Mouse (Mus musculus): Measurements from ENCODE around the gene Alg6. TPM values are rescaled to one million over a fixed set of nuclear protein-coding genes. Genes with fewer than 3 reads are reported as not detected.
A peak's percentile ranks its signal among the peaks of the same experiment; 100 is the strongest.

The Alg6 gene
- total RNA-seq (2014; rRNA removed; ENCODE audit: low replicate concordance) (12.4 and 54.3 TPM in 2 replicates), polyA plus RNA-seq (2015; fragmentation: Nextera tagmentation; extraction: Ambion mirVana) (6.3 and 6.5 TPM in 2 replicates)

GRCm38 (mm10) chr4:99714904-99715782 is at the start of gene Alg6:
Alg6 (plus strand) TSS chr4:99715664.
- WGBS: 2% methylated on average over 45 of the region's 46 CpGs

GRCm38 (mm10) chr4:99670203-99670851 is 45.1 kb upstream of the Alg6 start:
- ATAC-seq (ENCODE audit: insufficient read depth, low read depth) (no peak), DNase-seq (ENCODE audit: low spot score) (no peak)
- no peak overlapping the region for H3K4me3 ChIP-seq (ENCODE audit: low read depth, low read length)
- no peak overlapping the region for H3K27ac ChIP-seq (ENCODE audit: low read depth)
- H3K4me2 ChIP-seq (ENCODE audit: low read depth, low read length): no peak overlapping the region
- no peak for TF ChIP-seq EP300 (IDR thresholded peaks at IDR 0.05; ENCODE audit: low read depth)
- no peak for TF ChIP-seq CTCF (IDR thresholded peaks at IDR 0.05; ENCODE audit: low read depth)
- no peaks in the 10 kb centered on the region for H3K9me3 ChIP-seq (replicated peaks; ENCODE audit: control insufficient read depth, low read length)
- H3K9ac ChIP-seq (replicated peaks; ENCODE audit: low read depth, low read length): no peak overlapping the region
- H3K36me3 ChIP-seq (replicated peaks; ENCODE audit: control insufficient read depth, insufficient read depth, low read length): no peaks in the 10 kb centered on the region
- no peaks in the 10 kb centered on the region for H3K4me1 ChIP-seq (ENCODE audit: control insufficient read depth, insufficient read depth)
- 80% methylated on average over 7 of the region's 7 CpGs for WGBS
- peaks cover 9% of the 10 kb centered on the region; the same call in 1 of the 2 replicates for H3K27me3 ChIP-seq (ENCODE audit: control insufficient read depth, insufficient read depth, low read length)

More at GRCm38 (mm10) chr4:99714904-99715782, at the start of gene Alg6:
- TF ChIP-seq EP300 (IDR thresholded peaks at IDR 0.05; ENCODE audit: low read depth) (no peak), CTCF (IDR thresholded peaks at IDR 0.05; ENCODE audit: low read depth) (peak; percentile 39)
- Histone ChIP-seq H3K4me1 (ENCODE audit: control insufficient read depth, insufficient read depth) (peaks cover 8% of the 10 kb centered on the region), H3K4me3 (ENCODE audit: low read depth, low read length) (peak within 1 kb of the TSS; percentile 74), H3K27me3 (ENCODE audit: control insufficient read depth, insufficient read depth, low read length) (no peaks in the 10 kb centered on the region), H3K27ac (ENCODE audit: low read depth) (peak within 1 kb of the TSS; percentile 53), H3K9me3 (replicated peaks; ENCODE audit: control insufficient read depth, low read length) (no peaks in the 10 kb centered on the region), H3K36me3 (replicated peaks; ENCODE audit: control insufficient read depth, insufficient read depth, low read length) (peaks cover 5% of the 10 kb centered on the region), H3K4me2 (ENCODE audit: low read depth, low read length) (peak within 1 kb of the TSS; percentile 85), H3K9ac (replicated peaks; ENCODE audit: low read depth, low read length) (peak within 1 kb of the TSS; percentile 76)
- peak; percentile 94 for ATAC-seq (ENCODE audit: insufficient read depth, low read depth)
- peak; percentile 92 for DNase-seq (ENCODE audit: low spot score)

DNA sequence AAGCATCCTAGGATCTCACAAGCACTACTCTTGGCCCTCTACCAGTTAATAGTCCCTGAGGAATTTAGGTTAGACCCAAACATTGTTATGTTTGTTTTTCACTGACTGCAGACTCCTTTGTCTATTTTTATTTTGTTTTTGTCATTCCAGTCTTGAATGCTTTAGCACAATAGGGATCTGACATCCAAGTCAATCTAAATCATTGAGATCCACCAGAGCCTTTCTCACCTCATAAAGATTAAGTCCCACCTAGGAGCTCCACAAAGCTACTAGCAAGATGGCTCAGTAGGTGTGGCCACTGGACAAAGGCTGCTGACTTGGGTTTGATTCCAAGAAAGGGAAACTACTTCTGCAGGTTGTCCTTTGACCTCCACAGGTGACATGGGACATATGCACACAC is 40.3 kb upstream of the Alg6 start:
- H3K27me3 ChIP-seq (ENCODE audit: control insufficient read depth, insufficient read depth, low read length): no peaks in the 10 kb centered on the region
- H3K9me3 ChIP-seq (replicated peaks; ENCODE audit: control insufficient read depth, low read length): no peaks in the 10 kb centered on the region
- no peak for TF ChIP-seq CTCF (IDR thresholded peaks at IDR 0.05; ENCODE audit: low read depth)
- no peak for TF ChIP-seq EP300 (IDR thresholded peaks at IDR 0.05; ENCODE audit: low read depth)
- H3K4me1 ChIP-seq (ENCODE audit: control insufficient read depth, insufficient read depth): no peaks in the 10 kb centered on the region
- no peaks in the 10 kb centered on the region for H3K36me3 ChIP-seq (replicated peaks; ENCODE audit: control insufficient read depth, insufficient read depth, low read length)
- H3K9ac ChIP-seq (replicated peaks; ENCODE audit: low read depth, low read length): no peak overlapping the region
- DNase-seq (ENCODE audit: low spot score): no peak
- no peak overlapping the region for H3K4me2 ChIP-seq (ENCODE audit: low read depth, low read length)
- no peak for ATAC-seq (ENCODE audit: insufficient read depth, low read depth)
- H3K4me3 ChIP-seq (ENCODE audit: low read depth, low read length): no peak overlapping the region
- H3K27ac ChIP-seq (ENCODE audit: low read depth): no peak overlapping the region

GRCm38 (mm10) chr4:99683941-99684340 is 31.5 kb upstream of the Alg6 start:
- no peak overlapping the region for H3K27ac ChIP-seq (ENCODE audit: low read depth)
- DNase-seq (ENCODE audit: low spot score): no peak
- no peaks in the 10 kb centered on the region for H3K36me3 ChIP-seq (replicated peaks; ENCODE audit: control insufficient read depth, insufficient read depth, low read length)
- H3K9me3 ChIP-seq (replicated peaks; ENCODE audit: control insufficient read depth, low read length): no peaks in the 10 kb centered on the region
- WGBS: 71% methylated on average over 6 of the region's 6 CpGs
- no peak for TF ChIP-seq CTCF (IDR thresholded peaks at IDR 0.05; ENCODE audit: low read depth)
- TF ChIP-seq EP300 (IDR thresholded peaks at IDR 0.05; ENCODE audit: low read depth): no peak
- H3K4me1 ChIP-seq (ENCODE audit: control insufficient read depth, insufficient read depth): no peaks in the 10 kb centered on the region
- no peak overlapping the region for H3K4me3 ChIP-seq (ENCODE audit: low read depth, low read length)
- no peak overlapping the region for H3K9ac ChIP-seq (replicated peaks; ENCODE audit: low read depth, low read length)
- ATAC-seq (ENCODE audit: insufficient read depth, low read depth): no peak; the same call in 1 of the 2 replicates
- H3K4me2 ChIP-seq (ENCODE audit: low read depth, low read length): no peak overlapping the region
- H3K27me3 ChIP-seq (ENCODE audit: control insufficient read depth, insufficient read depth, low read length): no peaks in the 10 kb centered on the region

GRCm38 (mm10) chr4:99686308-99686707 is 29.2 kb upstream of the Alg6 start:
- H3K36me3 ChIP-seq (replicated peaks; ENCODE audit: control insufficient read depth, insufficient read depth, low read length): no peaks in the 10 kb centered on the region
- DNase-seq (ENCODE audit: low spot score): no peak
- no peak for ATAC-seq (ENCODE audit: insufficient read depth, low read depth)
- no peak overlapping the region for H3K4me3 ChIP-seq (ENCODE audit: low read depth, low read length)
- H3K27ac ChIP-seq (ENCODE audit: low read depth): no peak overlapping the region
- no peak overlapping the region for H3K9ac ChIP-seq (replicated peaks; ENCODE audit: low read depth, low read length)
- no peak for TF ChIP-seq CTCF (IDR thresholded peaks at IDR 0.05; ENCODE audit: low read depth)
- TF ChIP-seq EP300 (IDR thresholded peaks at IDR 0.05; ENCODE audit: low read depth): no peak
- 52% methylated on average over 5 of the region's 5 CpGs for WGBS
- no peaks in the 10 kb centered on the region for H3K4me1 ChIP-seq (ENCODE audit: control insufficient read depth, insufficient read depth)
- no peaks in the 10 kb centered on the region for H3K27me3 ChIP-seq (ENCODE audit: control insufficient read depth, insufficient read depth, low read length)
- no peak overlapping the region for H3K4me2 ChIP-seq (ENCODE audit: low read depth, low read length)
- no peaks in the 10 kb centered on the region for H3K9me3 ChIP-seq (replicated peaks; ENCODE audit: control insufficient read depth, low read length)

All from heart, postnatal 0 days (tissue).